Mouse (Mus musculus): ENCODE measurements around the gene Cox14.
A peak's percentile ranks its signal among the peaks of the same experiment; 100 is the strongest.
"Not testable (repeated sequence)": the region's sequence is repeated elsewhere in the genome, so short reads cannot be mapped to it uniquely, and the experiment has no call there.

Cox14 gene

GRCm38 (mm10) chr15:99710221-99711190 lies 14.9 kb upstream of the Cox14 start:
- DNase-seq, result no peak

GRCm38 (mm10) chr15:99711491-99711890 lies 13.9 kb upstream of the Cox14 start:
- no peak for DNase-seq

GRCm38 (mm10) chr15:99712666-99713559 lies 12.5 kb upstream of the Cox14 start:
- DNase-seq, result no peak

- DNase-seq, result no peak
Measured at GRCm38 (mm10) chr15:99713569-99713968, 11.8 kb upstream of the Cox14 start.

GRCm38 (mm10) chr15:99714206-99714605 lies 11.2 kb upstream of the Cox14 start:
- no peak for DNase-seq

- DNase-seq, result peak; percentile 82
Measured at GRCm38 (mm10) chr15:99714858-99715257, 10.6 kb upstream of the Cox14 start.

GRCm38 (mm10) chr15:99715361-99715865 lies 10.0 kb upstream of the Cox14 start:
- DNase-seq, result no peak

- DNase-seq, result no peak
Measured at GRCm38 (mm10) chr15:99715982-99716746, 9.3 kb upstream of the Cox14 start.

GRCm38 (mm10) chr15:99716814-99717213 lies 8.6 kb upstream of the Cox14 start:
- no peak for DNase-seq

- no peak for DNase-seq
Measured at GRCm38 (mm10) chr15:99717386-99718334, 7.8 kb upstream of the Cox14 start, which contains the start of gene Gpd1. Gpd1 (plus strand) TSS chr15:99717515.

GRCm38 (mm10) chr15:99718461-99719021 lies 6.9 kb upstream of the Cox14 start:
- no peak for DNase-seq

GRCm38 (mm10) chr15:99719865-99720264 lies 5.6 kb upstream of the Cox14 start:
- no peak for DNase-seq

GRCm38 (mm10) chr15:99721921-99722743 lies 3.3 kb upstream of the Cox14 start:
- no peak for DNase-seq

- no peak for DNase-seq
Measured at GRCm38 (mm10) chr15:99723120-99723514, 2.3 kb upstream of the Cox14 start.

GRCm38 (mm10) chr15:99723515-99724291 lies 1.7 kb upstream of the Cox14 start:
- DNase-seq, result no peak

GRCm38 (mm10) chr15:99724292-99725021 lies 961 bp upstream of the Cox14 start:
- peak; percentile 86 for DNase-seq

GRCm38 (mm10) chr15:99726549-99726948 lies 1.1 kb downstream of the Cox14 start:
- DNase-seq, result no peak

- not testable (repeated sequence) for DNase-seq
Measured at GRCm38 (mm10) chr15:99727039-99727438, 1.6 kb downstream of the Cox14 start.
